Mouse (Mus musculus) megakaryocyte, embryonic 14.5 days (primary cell): ENCODE results near the gene Dnase1.

Experiments used
- FLI1 ChIP-seq: IDR thresholded peaks from 2 replicates; pipeline ENCODE4 v1.6.1; 2012; ENCODE audit warnings: low read length, inconsistent platforms, mixed read lengths
- GATA1 ChIP-seq: IDR thresholded peaks from 3 replicates; pipeline ENCODE4 v1.6.1; 2012; ENCODE audit warnings: mixed read lengths, low read length, inconsistent platforms, borderline replicate concordance

- TF ChIP-seq GATA1, result no peak
- TF ChIP-seq FLI1, result no peak
Observed at GRCm38 (mm10) chr16:4074297-4074696, 37.6 kb downstream of the Dnase1 start.
